Mouse (Mus musculus) midbrain, embryonic 14.5 days (tissue): ENCODE measurements at regions not wholly inside any gene's neighbourhood (a gene's known extent, or its start where the extent isn't known, plus 50 kb on each side); places are given as distances from the start of the nearest gene placed in this dataset.

Experiments
- ATAC-seq: fragments of 200-750 bp; cut with Nextera tagmentation; 2 replicates; pipeline ENCODE4 v1.8.0; 2017; ENCODE audit warnings: moderate number of reproducible peaks, moderate library complexity; ENCODE audit not compliant: low FRiP score, low TSS enrichment
- DNase-seq: peaks from one replicate; pipeline ENCODE4 v3.0.0-alpha.2; 2015
- H3K27ac ChIP-seq: fragments of 300-500 bp; sonication (generic); replicated peaks from 2 replicates; pipeline ENCODE4 v1.5.1; 2014; ENCODE audit warnings: mild to moderate bottlenecking, low read depth, low read length, moderate library complexity
- H3K27me3 ChIP-seq: fragments of 300-500 bp; sonication (generic); 2 replicates; pipeline ENCODE4 v1.6.1; 2014; ENCODE audit warnings: low read length, control low read depth, mixed read lengths; ENCODE audit not compliant: control insufficient read depth, insufficient read depth
- H3K36me3 ChIP-seq: fragments of 300-500 bp; sonication (generic); 2 replicates; pipeline ENCODE4 v1.6.1; 2014; ENCODE audit warnings: low read length, control low read depth; ENCODE audit not compliant: control insufficient read depth, insufficient read depth
- H3K4me1 ChIP-seq: fragments of 300-500 bp; sonication (generic); 2 replicates; pipeline ENCODE4 v1.6.1; 2014; ENCODE audit warnings: mild to moderate bottlenecking, antibody characterized with exemption, low read length, control low read depth; ENCODE audit not compliant: control insufficient read depth, insufficient read depth
- H3K4me2 ChIP-seq: fragments of 300-500 bp; sonication (generic); 2 replicates; pipeline ENCODE4 v1.6.1; 2014; ENCODE audit warnings: mild to moderate bottlenecking, low read length, moderate library complexity
- H3K4me3 ChIP-seq: fragments of 300-500 bp; sonication (generic); replicated peaks from 2 replicates; pipeline ENCODE4 v1.5.1; 2014; ENCODE audit warnings: low read depth, low read length
- H3K9ac ChIP-seq: fragments of 300-500 bp; sonication (generic); replicated peaks from 2 replicates; pipeline ENCODE4 v1.6.1; 2014; ENCODE audit warnings: mild to moderate bottlenecking, low read length, moderate library complexity
- H3K9me3 ChIP-seq: fragments of 300-500 bp; sonication (generic); 2 replicates; pipeline ENCODE4 v1.6.1; 2016; ENCODE audit warnings: low read length, control low read depth, mixed read lengths; ENCODE audit not compliant: control insufficient read depth
- WGBS: fragments of 180-500 bp; shearing (Covaris S2); extraction: QIAGEN DNeasy Blood & Tissue Kit; methylation state at CpG from one replicate; pipeline ENCODE4 v1.1.7; 2014; 5-methylcytosine and 5-hydroxymethylcytosine counted together

- no peaks in the 10 kb centered on the region for H3K27me3 ChIP-seq
- peak overlapping the region; percentile 82 for H3K27ac ChIP-seq
- ATAC-seq (no peak; the same call in 1 of the 2 replicates), DNase-seq (peak; percentile 68)
- H3K4me1 ChIP-seq: peaks cover 13% of the 10 kb centered on the region
- peak overlapping the region; percentile 21 for H3K4me2 ChIP-seq
- no peak overlapping the region for H3K4me3 ChIP-seq
- 15% methylated on average over 10 of the region's 10 CpGs for WGBS
- H3K36me3 ChIP-seq: no peaks in the 10 kb centered on the region
- no peaks in the 10 kb centered on the region for H3K9me3 ChIP-seq
- peak overlapping the region; percentile 44 for H3K9ac ChIP-seq
Observed at GRCm38 (mm10) chr9:41334462-41335241, 173.2 kb upstream of the Ubash3b start.

- Histone ChIP-seq H3K36me3 (no peaks in the 10 kb centered on the region), H3K4me1 (peaks cover 17% of the 10 kb centered on the region), H3K27ac (no peak overlapping the region), H3K4me2 (no peak overlapping the region), H3K27me3 (no peaks in the 10 kb centered on the region), H3K4me3 (no peak overlapping the region), H3K9me3 (no peaks in the 10 kb centered on the region), H3K9ac (no peak overlapping the region)
- WGBS: 98% methylated on average over 1 of the region's 1 CpGs
- ATAC-seq (no peak), DNase-seq (no peak)
Observed at GRCm38 (mm10) chr9:41333526-41333925, 172.0 kb upstream of the Ubash3b start.

GRCm38 (mm10) chr9:41328959-41329358, 167.5 kb upstream of the Ubash3b start:
- H3K9ac ChIP-seq: no peak overlapping the region; the same call in 1 of the 2 replicates
- 98% methylated on average over 1 of the region's 1 CpGs for WGBS

DNA sequence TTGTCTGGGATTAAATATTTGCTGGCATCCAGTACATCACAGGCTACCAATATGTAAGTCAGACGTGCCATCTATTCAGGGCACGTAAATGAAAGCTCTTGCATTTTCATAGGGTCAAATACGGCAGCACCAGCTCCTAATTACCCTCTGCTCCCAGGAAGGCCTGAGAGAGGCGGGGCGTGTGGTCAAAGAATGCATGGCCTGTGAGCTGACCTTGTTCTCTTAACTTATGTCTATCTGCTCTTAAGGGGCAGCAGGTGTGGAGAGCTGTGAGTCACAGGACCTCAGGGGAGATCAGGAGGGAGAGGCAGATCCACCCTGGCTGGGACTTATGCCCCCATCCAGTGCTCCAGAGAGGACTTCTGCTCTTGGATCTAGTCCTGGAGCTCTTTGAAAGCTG, 167.0 kb upstream of the Ubash3b start:
- DNase-seq: no peak

More at GRCm38 (mm10) chr9:41328959-41329358, 167.5 kb upstream of the Ubash3b start:
- peak overlapping the region; percentile 39 for H3K4me2 ChIP-seq
- no peaks in the 10 kb centered on the region for H3K27me3 ChIP-seq
- H3K27ac ChIP-seq: peak overlapping the region; percentile 58
- ATAC-seq (no peak), DNase-seq (no peak)
- H3K4me1 ChIP-seq: peaks cover 25% of the 10 kb centered on the region
- no peaks in the 10 kb centered on the region for H3K9me3 ChIP-seq
- no peaks in the 10 kb centered on the region for H3K36me3 ChIP-seq
- peak overlapping the region; percentile 1; the same call in 1 of the 2 replicates for H3K4me3 ChIP-seq

DNA sequence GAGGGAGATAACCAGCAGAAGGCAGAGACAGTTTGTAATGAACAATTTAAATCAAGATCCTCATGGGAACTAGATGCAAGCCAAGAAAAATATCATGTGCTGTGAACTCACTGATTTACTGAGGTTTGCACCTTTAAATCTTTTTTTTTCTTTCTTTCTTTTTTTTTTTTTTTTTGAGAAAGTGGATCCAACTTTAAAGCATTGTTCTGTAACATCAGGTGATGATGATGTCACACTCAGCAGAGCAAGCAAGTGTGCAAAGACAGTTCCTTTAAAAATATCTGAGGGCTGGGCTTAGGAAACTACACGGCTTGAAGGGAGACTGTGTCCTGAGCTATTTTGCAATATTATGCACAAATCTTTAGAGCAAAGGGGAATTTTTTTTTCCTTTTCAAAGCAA, 166.6 kb upstream of the Ubash3b start:
- Histone ChIP-seq H3K9ac (no peak overlapping the region; the same call in 1 of the 2 replicates), H3K4me2 (peak overlapping the region; percentile 39)
- WGBS: 2% methylated on average over 1 of the region's 1 CpGs

More for the DNA sequence above, 167.0 kb upstream of the Ubash3b start:
- no peak overlapping the region; the same call in 1 of the 2 replicates for H3K9ac ChIP-seq
- H3K4me1 ChIP-seq: peaks cover 25% of the 10 kb centered on the region
- no peaks in the 10 kb centered on the region for H3K36me3 ChIP-seq
- WGBS: 12% methylated on average over 5 of the region's 5 CpGs
- H3K27me3 ChIP-seq: no peaks in the 10 kb centered on the region
- no peak for ATAC-seq
- peak overlapping the region; percentile 58 for H3K27ac ChIP-seq
- H3K4me2 ChIP-seq: peak overlapping the region; percentile 39
- peak overlapping the region; percentile 1; the same call in 1 of the 2 replicates for H3K4me3 ChIP-seq
- H3K9me3 ChIP-seq: no peaks in the 10 kb centered on the region

GRCm38 (mm10) chr9:41327561-41327960, 166.1 kb upstream of the Ubash3b start:
- 23% methylated on average over 1 of the region's 1 CpGs for WGBS
- DNase-seq (no peak), ATAC-seq (no peak)
- Histone ChIP-seq H3K4me1 (peaks cover 25% of the 10 kb centered on the region), H3K4me2 (peak overlapping the region; percentile 39), H3K4me3 (no peak overlapping the region), H3K9me3 (no peaks in the 10 kb centered on the region), H3K36me3 (no peaks in the 10 kb centered on the region), H3K9ac (no peak overlapping the region), H3K27me3 (no peaks in the 10 kb centered on the region), H3K27ac (0 out of 2 replicates have a peak overlapping the region, but pooled peaks have one; percentile 52)

More for the DNA sequence above, 166.6 kb upstream of the Ubash3b start:
- peak overlapping the region; percentile 58 for H3K27ac ChIP-seq
- no peaks in the 10 kb centered on the region for H3K36me3 ChIP-seq
- no peaks in the 10 kb centered on the region for H3K27me3 ChIP-seq
- DNase-seq (peak; percentile 32), ATAC-seq (no peak)
- H3K4me1 ChIP-seq: peaks cover 25% of the 10 kb centered on the region
- no peaks in the 10 kb centered on the region for H3K9me3 ChIP-seq
- H3K4me3 ChIP-seq: peak overlapping the region; percentile 1; the same call in 1 of the 2 replicates

GRCm38 (mm10) chr9:41326772-41327560, 165.5 kb upstream of the Ubash3b start:
- ATAC-seq: no peak
- H3K9ac ChIP-seq: no peak overlapping the region
- WGBS: 9% methylated on average over 10 of the region's 10 CpGs

GRCm38 (mm10) chr9:41321521-41321920, 160.0 kb upstream of the Ubash3b start:
- Histone ChIP-seq H3K27me3 (no peaks in the 10 kb centered on the region), H3K27ac (no peak overlapping the region), H3K9me3 (no peaks in the 10 kb centered on the region), H3K4me3 (no peak overlapping the region), H3K4me1 (0 out of 2 replicates have a peak, but pooled peaks cover 14% of the 10 kb centered on the region), H3K4me2 (no peak overlapping the region), H3K9ac (no peak overlapping the region), H3K36me3 (no peaks in the 10 kb centered on the region)
- DNase-seq (no peak), ATAC-seq (no peak)
- WGBS: 90% methylated on average over 7 of the region's 7 CpGs

More at GRCm38 (mm10) chr9:41326772-41327560, 165.5 kb upstream of the Ubash3b start:
- H3K27me3 ChIP-seq: no peaks in the 10 kb centered on the region
- H3K4me1 ChIP-seq: peaks cover 25% of the 10 kb centered on the region
- H3K27ac ChIP-seq: peak overlapping the region; percentile 68
- peak; percentile 71 for DNase-seq
- H3K4me2 ChIP-seq: peak overlapping the region; percentile 39
- H3K4me3 ChIP-seq: peak overlapping the region; percentile 12; the same call in 1 of the 2 replicates
- no peaks in the 10 kb centered on the region for H3K9me3 ChIP-seq
- H3K36me3 ChIP-seq: no peaks in the 10 kb centered on the region
